Comparison of ENCODE assay signal across 18 mouse cellular contexts in genomic region chr13:5060462-5060861, GRCm38 (mm10).
DNase-seq lines count a peak whose midpoint lies in the region; ATAC-seq and TF ChIP-seq lines count a peak whose summit lies in the region.
"Had no signal": no experiment of that assay in that cellular context is flagged by ENCODE, and none has a peak within 500 bp of the region (broad histone marks: within the 10 kb centered on the region; RNA-seq: fewer than 3 reads in every experiment).

No protein-coding gene starts in this region.

- DNase-seq in limb, embryonic 14.5 days (ENCODE audit: low spot score), result peak; percentile 40
- DNase-seq in limb, embryonic 10.5 days (ENCODE audit: low spot score), result no peak
- DNase-seq in Muller cell, postnatal 12 days (ENCODE audit: inconsistent ontology term), result peak; percentile 25
- DNase-seq in brain, embryonic 14.5 days (ENCODE audit: low read depth), result peak; percentile 28
- no peak for DNase-seq in midbrain, embryonic 10.5 days (ENCODE audit: low spot score)
- DNase-seq: cerebellum, adult 11-12 months; cerebellum, postnatal 36 days; gastrocnemius, adult 2 months; heart, adult 18-20 months; kidney, postnatal 14 days; layer of hippocampus, adult 9-11 months had no signal

- H3K27me3 ChIP-seq in limb, embryonic 14.5 days (ENCODE audit: control insufficient read depth, insufficient read depth, low read length), result no peaks in the 10 kb centered on the region
- no peaks in the 10 kb centered on the region for H3K27me3 ChIP-seq in limb, embryonic 10.5 days (ENCODE audit: low read depth, poor library complexity, severe bottlenecking)
- no peaks in the 10 kb centered on the region for H3K27me3 ChIP-seq in midbrain, embryonic 10.5 days (ENCODE audit: low read depth, poor library complexity, severe bottlenecking)
- H3K27me3 ChIP-seq in kidney, embryonic 16.5 days (ENCODE audit: insufficient read depth, low read length), result no peaks in the 10 kb centered on the region
- H3K27me3 ChIP-seq: CH12.LX; heart, embryonic 15.5 days; hindbrain, embryonic 13.5 days; intestine, embryonic 15.5 days had no signal

- no peak overlapping the region for H3K27ac ChIP-seq in limb, embryonic 14.5 days (replicated peaks; ENCODE audit: low read depth, low read length)
- H3K27ac ChIP-seq in limb, embryonic 10.5 days, result no peak overlapping the region
- no peak overlapping the region for H3K27ac ChIP-seq in midbrain, embryonic 10.5 days (replicated peaks)
- no peak overlapping the region for H3K27ac ChIP-seq in kidney, embryonic 16.5 days (ENCODE audit: low read length)
- H3K27ac ChIP-seq: gastrocnemius, adult 2 months; heart, embryonic 15.5 days; hindbrain, embryonic 13.5 days; intestine, embryonic 15.5 days had no signal

- H3K4me2 ChIP-seq in limb, embryonic 14.5 days (replicated peaks; ENCODE audit: low read depth, low read length, severe bottlenecking), result no peak overlapping the region
- no peak overlapping the region for H3K4me2 ChIP-seq in kidney, embryonic 16.5 days (replicated peaks; ENCODE audit: low read depth, low read length)
- H3K4me2 ChIP-seq: heart, embryonic 15.5 days; hindbrain, embryonic 13.5 days; intestine, embryonic 15.5 days; liver, embryonic 11.5 days had no signal

- no peaks in the 10 kb centered on the region for H3K36me3 ChIP-seq in limb, embryonic 14.5 days (ENCODE audit: control insufficient read depth, insufficient read depth, low read length)
- H3K36me3 ChIP-seq in limb, embryonic 10.5 days, result no peaks in the 10 kb centered on the region
- no peaks in the 10 kb centered on the region for H3K36me3 ChIP-seq in midbrain, embryonic 10.5 days
- no peaks in the 10 kb centered on the region for H3K36me3 ChIP-seq in kidney, embryonic 16.5 days (ENCODE audit: insufficient read depth, low read length)
- H3K36me3 ChIP-seq: heart, embryonic 15.5 days; hindbrain, embryonic 13.5 days; intestine, embryonic 15.5 days had no signal

- no peak overlapping the region for H3K9ac ChIP-seq in limb, embryonic 14.5 days (ENCODE audit: low read depth, low read length, severe bottlenecking)
- H3K9ac ChIP-seq in kidney, embryonic 16.5 days (replicated peaks; ENCODE audit: low read length), result no peak overlapping the region
- H3K9ac ChIP-seq: heart, embryonic 15.5 days; hindbrain, embryonic 13.5 days; intestine, embryonic 15.5 days had no signal

- no peak for TF ChIP-seq CTCF in brain, embryonic 14.5 days (IDR thresholded peaks at IDR 0.05; ENCODE audit: borderline replicate concordance, extremely low read depth, insufficient read depth, insufficient read length)

- ATAC-seq in limb, embryonic 14.5 days (ENCODE audit: low FRiP score, low read depth), result no peak
- ATAC-seq in hematopoietic stem cell, adult 5-6 weeks (replicated peaks in 1 of 2; ENCODE audit: insufficient read depth in 1 of 2, low FRiP score in 2 of 2, low TSS enrichment in 1 of 2, low read depth in 1 of 2, poor library complexity in 2 of 2, severe bottlenecking in 2 of 2), result peak; percentile 37 to 58; a peak in 3 of 4 replicates
- ATAC-seq in kidney, embryonic 16.5 days (ENCODE audit: low FRiP score, low TSS enrichment), result no peak
- ATAC-seq: intestine, embryonic 15.5 days had no signal

- TF ChIP-seq POLR2A in limb, embryonic 14.5 days (IDR thresholded peaks at IDR 0.05; ENCODE audit: borderline replicate concordance, extremely low read depth, insufficient read depth, insufficient read length), result no peak
- no peak for TF ChIP-seq POLR2A in brain, embryonic 14.5 days (IDR thresholded peaks at IDR 0.05; ENCODE audit: borderline replicate concordance, extremely low read depth, insufficient read depth, insufficient read length, poor library complexity, severe bottlenecking)

- 30% methylated on average over 2 of the region's 2 CpGs for WGBS in limb, embryonic 14.5 days
- 57% methylated on average over 2 of the region's 2 CpGs for WGBS in limb, embryonic 10.5 days
- 63% methylated on average over 2 of the region's 2 CpGs for WGBS in midbrain, embryonic 10.5 days
- 71% methylated on average over 2 of the region's 2 CpGs for WGBS in kidney, embryonic 16.5 days

- no peaks in the 10 kb centered on the region for H3K9me3 ChIP-seq in limb, embryonic 14.5 days (ENCODE audit: control insufficient read depth, low read length)
- H3K9me3 ChIP-seq in limb, embryonic 10.5 days (replicated peaks), result no peaks in the 10 kb centered on the region
- no peaks in the 10 kb centered on the region for H3K9me3 ChIP-seq in midbrain, embryonic 10.5 days (replicated peaks)
- H3K9me3 ChIP-seq in kidney, embryonic 16.5 days (ENCODE audit: low read length), result no peaks in the 10 kb centered on the region
- H3K9me3 ChIP-seq: heart, embryonic 15.5 days; hindbrain, embryonic 13.5 days; intestine, embryonic 15.5 days had no signal

- no peaks in the 10 kb centered on the region for H3K4me1 ChIP-seq in limb, embryonic 14.5 days (ENCODE audit: control insufficient read depth, insufficient read depth, low read length)
- no peaks in the 10 kb centered on the region for H3K4me1 ChIP-seq in limb, embryonic 10.5 days
- no peaks in the 10 kb centered on the region for H3K4me1 ChIP-seq in midbrain, embryonic 10.5 days
- H3K4me1 ChIP-seq in kidney, embryonic 16.5 days (ENCODE audit: insufficient read depth, low read length), result no peaks in the 10 kb centered on the region
- H3K4me1 ChIP-seq: heart, embryonic 15.5 days; hindbrain, embryonic 13.5 days; intestine, embryonic 15.5 days had no signal

- no peak overlapping the region for H3K4me3 ChIP-seq in limb, embryonic 14.5 days (replicated peaks; ENCODE audit: low read length)
- no peak overlapping the region for H3K4me3 ChIP-seq in limb, embryonic 10.5 days
- H3K4me3 ChIP-seq in midbrain, embryonic 10.5 days, result no peak overlapping the region
- H3K4me3 ChIP-seq in kidney, embryonic 16.5 days (ENCODE audit: low read length), result no peak overlapping the region
- H3K4me3 ChIP-seq: gastrocnemius, adult 2 months; heart, embryonic 15.5 days; hindbrain, embryonic 13.5 days; intestine, embryonic 15.5 days had no signal

Comparison
In these comparisons a context has a peak if more than half of its experiments do, and no peak if none do; other contexts are left out.
1. DNase-seq: peak in limb, embryonic 14.5 days (single experiment), Muller cell, postnatal 12 days (single experiment) and brain, embryonic 14.5 days (single experiment); none in limb, embryonic 10.5 days (single experiment) and midbrain, embryonic 10.5 days (single experiment).
2. ATAC-seq: peak in hematopoietic stem cell, adult 5-6 weeks (2 of 2); none in limb, embryonic 14.5 days (single experiment) and kidney, embryonic 16.5 days (single experiment).